Mouse (Mus musculus): ENCODE data around the gene Mtpn. TPM values are rescaled to one million over a fixed set of nuclear protein-coding genes. Genes with fewer than 3 reads are reported as not detected.

Gene Mtpn
- 161 and 162 TPM in 2 replicates for polyA plus RNA-seq (2021; fragmentation: Nextera tagmentation)
- long read RNA-seq, experiment 1, transcript Mtpn-201 (4 exons, 3,960 nt) = major isoform, 134 of 176 reads
- long read RNA-seq, experiment 1, partial matches to known transcripts = 4 of 176 reads
- long read RNA-seq, experiment 1, other reads (novel, unspliced or antisense) = 38 of 176 reads
- long read RNA-seq, experiment 2, transcript Mtpn-201 (4 exons, 3,960 nt) = major isoform, 712 of 747 reads
- long read RNA-seq, experiment 2, partial matches to known transcripts = 25 of 747 reads
- long read RNA-seq, experiment 2, other reads (novel, unspliced or antisense) = 10 of 747 reads

DNA sequence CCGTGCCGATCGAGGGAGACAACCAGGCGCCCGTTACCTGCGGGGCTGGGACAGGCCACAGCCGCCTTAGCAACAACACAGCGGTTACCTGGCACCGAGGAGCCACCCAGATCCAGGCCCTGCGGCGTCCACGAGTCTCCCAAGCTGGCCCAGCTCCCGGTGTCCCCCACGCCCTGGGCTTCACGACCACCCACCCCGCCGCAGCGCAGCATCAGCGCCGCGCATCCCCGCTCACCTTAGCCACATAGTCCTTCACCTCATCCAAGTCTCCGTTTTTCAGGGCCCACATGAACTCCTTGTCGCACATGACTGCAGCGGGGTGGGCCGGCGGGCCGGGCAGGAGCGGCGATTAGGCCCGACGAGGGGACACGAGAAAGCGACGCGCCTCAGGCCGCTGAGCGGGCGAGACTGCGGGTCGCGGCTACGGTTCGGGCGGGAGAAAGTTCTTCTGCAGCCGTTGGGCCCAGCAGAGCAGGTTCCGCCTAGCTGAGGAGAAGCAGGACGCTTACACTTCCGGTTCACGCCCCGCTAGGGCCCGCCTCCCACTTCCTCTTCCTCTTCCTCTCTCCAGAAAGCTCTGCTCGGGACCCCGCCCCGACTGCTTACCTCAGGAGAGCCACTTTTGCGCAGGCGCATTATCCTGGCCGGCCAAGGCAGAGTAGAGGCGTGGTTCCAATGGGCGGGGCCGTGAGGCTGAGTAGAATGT lies at the start of gene Mtpn:
Mtpn (minus strand) TSS at position 585 of the 706 bp plus-strand sequence.

Small RNA genes lying within 50 kb of the gene (microRNA-seq; reads per million reads assigned to microRNA genes)
- not detected for gene Gm23053

Other genes starting within 250 kb of the Mtpn start
- 6.7 and 18.6 TPM in 2 replicates for gene Slc13a4, start 231.8 kb downstream of the Mtpn start, polyA plus RNA-seq (2021; fragmentation: Nextera tagmentation)
- 0.90 and 1.7 TPM in 2 replicates for gene Fam180a, start 213.7 kb downstream of the Mtpn start, polyA plus RNA-seq (2021; fragmentation: Nextera tagmentation)

Measured in layer of hippocampus, adult 6 months (tissue).